7 mouse cellular contexts compared by ENCODE assay signal in genomic region chr5:112012505-112013164, GRCm38 (mm10).
A peak's percentile ranks its signal among the peaks of the same experiment; 100 is the strongest.
DNase-seq lines count a peak whose midpoint lies in the region; ATAC-seq and TF ChIP-seq lines count a peak whose summit lies in the region.

No protein-coding gene starts in this region.

- 0 out of 2 replicates have a peak, but pooled peaks have one; percentile 51 for ATAC-seq in forebrain, embryonic 15.5 days (replicated peaks)
- ATAC-seq in hematopoietic stem cell, adult 5-6 weeks (replicated peaks in 1 of 2; ENCODE audit: insufficient read depth in 1 of 2, low FRiP score in 2 of 2, low TSS enrichment in 1 of 2, low read depth in 1 of 2, poor library complexity in 2 of 2, severe bottlenecking in 2 of 2): peak; percentile 22 to 51; a peak in 3 of 4 replicates
- peak; percentile 62 for ATAC-seq in neural tube, embryonic 13.5 days (ENCODE audit: low read depth)
- ATAC-seq in CD4-positive, CD25-positive, alpha-beta regulatory T cell, adult 4 months: no peak

- H3K27me3 ChIP-seq in forebrain, embryonic 15.5 days: no peaks in the 10 kb centered on the region
- peaks cover 18% of the 10 kb centered on the region for H3K27me3 ChIP-seq in neural tube, embryonic 13.5 days
- H3K27me3 ChIP-seq in cerebellum, adult 2 months (ENCODE audit: control insufficient read depth, insufficient read depth, low read length): peaks cover 1% of the 10 kb centered on the region; the same call in 1 of the 2 replicates

- DNase-seq in thymus, postnatal 0 days (ENCODE audit: low spot score): peak; percentile 31
- no peak for DNase-seq in thymus, postnatal 4 days
- DNase-seq in cerebellum, adult 2 months: no peak

- no peaks in the 10 kb centered on the region for H3K36me3 ChIP-seq in forebrain, embryonic 15.5 days
- no peaks in the 10 kb centered on the region for H3K36me3 ChIP-seq in neural tube, embryonic 13.5 days

- 33% methylated on average over 9 of the region's 9 CpGs for WGBS in forebrain, embryonic 15.5 days
- 22% methylated on average over 9 of the region's 9 CpGs for WGBS in neural tube, embryonic 13.5 days
- WGBS in cerebellum, adult 2 months: 22% methylated on average over 9 of the region's 9 CpGs

- no peak for TF ChIP-seq CTCF in cerebellum, adult 2 months (IDR thresholded peaks at IDR 0.05; ENCODE audit: borderline replicate concordance, insufficient read depth, low read depth, low read length)

- TF ChIP-seq POLR2A in cerebellum, adult 2 months (IDR thresholded peaks at IDR 0.05; ENCODE audit: borderline replicate concordance, insufficient read depth, low read length): no peak

- no peak overlapping the region for H3K4me3 ChIP-seq in forebrain, embryonic 15.5 days
- H3K4me3 ChIP-seq in neural tube, embryonic 13.5 days: no peak overlapping the region
- H3K4me3 ChIP-seq in cerebellum, adult 2 months (replicated peaks; ENCODE audit: insufficient read depth, low read depth, low read length): no peak overlapping the region

- no peak overlapping the region for H3K4me2 ChIP-seq in forebrain, embryonic 15.5 days (replicated peaks)
- H3K4me2 ChIP-seq in neural tube, embryonic 13.5 days: no peak overlapping the region

- no peak overlapping the region for H3K9ac ChIP-seq in forebrain, embryonic 15.5 days (replicated peaks)
- H3K9ac ChIP-seq in neural tube, embryonic 13.5 days: no peak overlapping the region

- no peak overlapping the region for H3K27ac ChIP-seq in forebrain, embryonic 15.5 days (replicated peaks)
- H3K27ac ChIP-seq in neural tube, embryonic 13.5 days (replicated peaks): no peak overlapping the region
- no peak overlapping the region for H3K27ac ChIP-seq in cerebellum, adult 2 months (ENCODE audit: insufficient read depth, low read length)

- H3K4me1 ChIP-seq in forebrain, embryonic 15.5 days: peaks cover 5% of the 10 kb centered on the region
- peaks cover 19% of the 10 kb centered on the region for H3K4me1 ChIP-seq in neural tube, embryonic 13.5 days (replicated peaks)
- no peaks in the 10 kb centered on the region for H3K4me1 ChIP-seq in cerebellum, adult 2 months (ENCODE audit: control insufficient read depth, insufficient read depth, low read length)

- H3K9me3 ChIP-seq in forebrain, embryonic 15.5 days: no peaks in the 10 kb centered on the region
- H3K9me3 ChIP-seq in neural tube, embryonic 13.5 days: no peaks in the 10 kb centered on the region
